Mouse (Mus musculus) heart, postnatal 10 days (tissue): ENCODE measurements at regions not wholly inside any gene's neighbourhood (a gene's known extent, or its start where the extent isn't known, plus 50 kb on each side); places are given as distances from the start of the nearest gene placed in this dataset.
A peak's percentile ranks its signal among the peaks of the same experiment; 100 is the strongest.
"Not testable (repeated sequence)": the region's sequence is repeated elsewhere in the genome, so short reads cannot be mapped to it uniquely, and the experiment has no call there.

Experiments used
- DNase-seq, 2 experiments: peaks; one replicate each; pipeline ENCODE4 v3.0.0; 2021
- intact Hi-C: fragments of 180-260 bp; cut with DNase I; formaldehyde crosslinking; loops from one replicate; pipeline ENCODE4 v1.15.1; 2025

GRCm38 (mm10) chr15:5992146-5992545 lies 307.4 kb upstream of the Dab2 start:
- DNase-seq, intact Hi-C loops: not testable (repeated sequence)

- DNase-seq, result no peak
- intact Hi-C loops, result no loop called here
Observed at GRCm38 (mm10) chr15:6000816-6001215, 298.8 kb upstream of the Dab2 start.

GRCm38 (mm10) chr15:6001394-6001793 lies 298.2 kb upstream of the Dab2 start:
- no peak for DNase-seq
- intact Hi-C loops, result no loop called here

GRCm38 (mm10) chr15:6014982-6015381 lies 284.6 kb upstream of the Dab2 start:
- intact Hi-C loops, result no loop called here
- DNase-seq, result no peak

- intact Hi-C loops, result no loop called here
- DNase-seq, result no peak
Observed at GRCm38 (mm10) chr15:6016637-6017049, 282.9 kb upstream of the Dab2 start.

GRCm38 (mm10) chr15:6025543-6025942 lies 274.0 kb upstream of the Dab2 start:
- intact Hi-C loops, result no loop called here
- DNase-seq, result no peak

- DNase-seq, result no peak
- intact Hi-C loops, result no loop called here
Observed at GRCm38 (mm10) chr15:6029214-6029613, 270.4 kb upstream of the Dab2 start.

- no peak for DNase-seq
- intact Hi-C loops, result no loop called here
Observed at GRCm38 (mm10) chr15:6030396-6030795, 269.2 kb upstream of the Dab2 start.

GRCm38 (mm10) chr15:6034156-6034555 lies 265.4 kb upstream of the Dab2 start:
- intact Hi-C loops, result no loop called here
- DNase-seq, result no peak

- intact Hi-C loops, result no loop called here
- DNase-seq, result no peak
Observed at GRCm38 (mm10) chr15:6044511-6045256, 254.9 kb upstream of the Dab2 start.

GRCm38 (mm10) chr15:6055703-6056102 lies 243.9 kb upstream of the Dab2 start:
- DNase-seq, result no peak
- intact Hi-C loops, result no loop called here

GRCm38 (mm10) chr15:6056887-6057626 lies 242.5 kb upstream of the Dab2 start:
- intact Hi-C loops, result no loop called here
- DNase-seq, result peak; percentile 12 to 17

GRCm38 (mm10) chr15:6059361-6059760 lies 240.2 kb upstream of the Dab2 start:
- intact Hi-C loops, result no loop called here
- DNase-seq, result no peak

- peak; percentile 9 to 15 for DNase-seq
- intact Hi-C loops, result no loop called here
Observed at GRCm38 (mm10) chr15:6059790-6060189, 239.8 kb upstream of the Dab2 start.

- intact Hi-C loops, result no loop called here
- no peak for DNase-seq
Observed at GRCm38 (mm10) chr15:6060649-6061048, 238.9 kb upstream of the Dab2 start.

GRCm38 (mm10) chr15:6065100-6065499 lies 234.5 kb upstream of the Dab2 start:
- no peak for DNase-seq
- intact Hi-C loops, result no loop called here

- DNase-seq, result no peak
- intact Hi-C loops, result no loop called here
Observed at GRCm38 (mm10) chr15:6067380-6067779, 232.2 kb upstream of the Dab2 start.

GRCm38 (mm10) chr15:6068371-6068770 lies 231.2 kb upstream of the Dab2 start:
- intact Hi-C loops, result no loop called here
- DNase-seq, result no peak

GRCm38 (mm10) chr15:6071873-6072272 lies 227.7 kb upstream of the Dab2 start:
- DNase-seq, result no peak
- intact Hi-C loops, result no loop called here

- no peak for DNase-seq
- intact Hi-C loops, result no loop called here
Observed at GRCm38 (mm10) chr15:6072920-6073319, 226.7 kb upstream of the Dab2 start.

GRCm38 (mm10) chr15:6080714-6081635 lies 218.6 kb upstream of the Dab2 start:
- intact Hi-C loops, result loop anchor here (1.0 to 5.0 kb wide), 4 partner anchors 126 to 995 kb away; no protein-coding TSS in a partner anchor

More at GRCm38 (mm10) chr15:6080714-6081635, 218.6 kb upstream of the Dab2 start:
- DNase-seq, result peak; percentile 66 to 78
